Mouse (Mus musculus): ENCODE data around the gene Rere.

DNA sequence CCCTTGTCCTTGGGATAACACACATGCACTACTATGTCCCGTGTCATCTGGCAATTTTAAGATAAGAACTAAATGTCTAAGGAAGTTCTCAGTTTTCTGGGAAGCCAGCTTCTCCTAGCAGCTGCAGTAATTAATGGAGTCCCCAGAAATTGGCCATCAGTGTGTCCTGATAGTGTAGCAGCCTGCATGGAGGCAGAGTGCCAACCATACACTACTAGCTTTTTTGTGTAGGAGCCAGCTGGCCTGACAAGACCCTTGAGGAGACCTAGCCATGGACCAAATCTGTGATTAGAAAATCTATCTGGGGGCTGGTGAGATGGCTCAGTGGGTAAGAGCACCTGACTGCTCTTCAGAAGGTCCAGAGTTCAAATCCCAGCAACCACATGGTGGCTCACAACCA lies 317.2 kb downstream of the Rere start:
- TF ChIP-seq CTCF (IDR thresholded peaks at IDR 0.05; ENCODE audit: low read depth) (no peak), EP300 (IDR thresholded peaks at IDR 0.05; ENCODE audit: low read depth) (no peak)

All from liver, embryonic 14.5 days (tissue).